Mouse (Mus musculus) layer of hippocampus, adult 11-12 months (tissue): ENCODE data around the gene Sh2d4b.

Experiments used
- DNase-seq: peaks from one replicate; pipeline ENCODE4 v3.0.0; 2022; ENCODE audit warnings: low spot score

Sh2d4b gene

GRCm38 (mm10) chr14:40906770-40907169, 13.7 kb upstream of the Sh2d4b start:
- DNase-seq = no peak

GRCm38 (mm10) chr14:40905813-40906212, 12.7 kb upstream of the Sh2d4b start:
- DNase-seq = no peak

GRCm38 (mm10) chr14:40902307-40903055, 9.4 kb upstream of the Sh2d4b start:
- no peak for DNase-seq

GRCm38 (mm10) chr14:40900267-40900666, 7.2 kb upstream of the Sh2d4b start:
- DNase-seq = no peak

- no peak for DNase-seq
These were observed 4.8 kb upstream of the Sh2d4b start for GRCm38 (mm10) chr14:40897916-40898315.

GRCm38 (mm10) chr14:40895681-40896080, 2.6 kb upstream of the Sh2d4b start:
- DNase-seq = no peak

GRCm38 (mm10) chr14:40894576-40895247, 1.6 kb upstream of the Sh2d4b start:
- DNase-seq = peak; percentile 83

- DNase-seq = no peak
These were observed 818 bp upstream of the Sh2d4b start for GRCm38 (mm10) chr14:40893884-40894283.

GRCm38 (mm10) chr14:40892326-40892825, 690 bp downstream of the Sh2d4b start:
- DNase-seq = no peak

GRCm38 (mm10) chr14:40891506-40891905, 1.6 kb downstream of the Sh2d4b start:
- no peak for DNase-seq

GRCm38 (mm10) chr14:40889704-40890103, 3.4 kb downstream of the Sh2d4b start:
- DNase-seq = no peak

GRCm38 (mm10) chr14:40889181-40889580, 3.9 kb downstream of the Sh2d4b start:
- DNase-seq = no peak

- DNase-seq = no peak
These were observed 6.5 kb downstream of the Sh2d4b start for GRCm38 (mm10) chr14:40886428-40887202.

- no peak for DNase-seq
These were observed 7.3 kb downstream of the Sh2d4b start for GRCm38 (mm10) chr14:40885752-40886151.

- no peak for DNase-seq
These were observed 7.8 kb downstream of the Sh2d4b start for GRCm38 (mm10) chr14:40885225-40885624.

GRCm38 (mm10) chr14:40874565-40874964, 18.5 kb downstream of the Sh2d4b start:
- no peak for DNase-seq

- DNase-seq = no peak
These were observed 19.1 kb downstream of the Sh2d4b start for GRCm38 (mm10) chr14:40873961-40874360.

GRCm38 (mm10) chr14:40870598-40870997, 22.5 kb downstream of the Sh2d4b start:
- no peak for DNase-seq

GRCm38 (mm10) chr14:40864811-40865514, 28.1 kb downstream of the Sh2d4b start:
- DNase-seq = no peak

GRCm38 (mm10) chr14:40863659-40864058, 29.4 kb downstream of the Sh2d4b start:
- DNase-seq = no peak

GRCm38 (mm10) chr14:40863022-40863421, 30.0 kb downstream of the Sh2d4b start:
- no peak for DNase-seq

- DNase-seq = no peak
These were observed 40.1 kb downstream of the Sh2d4b start for GRCm38 (mm10) chr14:40852978-40853377.
